Mouse (Mus musculus): ENCODE results near the gene Spata21.

The Spata21 gene

DNA sequence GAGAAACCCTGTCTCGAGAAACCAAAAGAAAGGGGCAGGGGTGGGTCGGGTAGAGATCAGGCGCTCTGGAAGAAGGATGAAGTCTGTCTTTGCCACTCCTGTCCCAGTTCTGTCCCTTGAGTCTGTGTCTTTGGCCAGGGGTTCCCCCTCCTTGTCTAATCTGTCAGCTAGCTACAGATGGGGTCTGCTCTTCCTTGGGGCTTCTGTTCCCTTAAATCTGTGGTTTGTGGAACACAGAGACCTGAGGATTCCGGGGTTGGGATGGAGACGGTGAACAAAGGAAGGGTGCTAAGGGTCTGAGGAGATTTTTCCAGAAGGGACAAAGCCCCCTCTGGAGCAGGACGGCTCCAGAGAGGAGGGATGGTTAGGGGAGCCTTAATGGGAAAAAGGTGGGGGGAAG is at the start of gene Spata21:
Gene Spata21, plus strand, starts transcription at position 301 of the 400 bp plus-strand sequence.
- no peak for DNase-seq

DNA sequence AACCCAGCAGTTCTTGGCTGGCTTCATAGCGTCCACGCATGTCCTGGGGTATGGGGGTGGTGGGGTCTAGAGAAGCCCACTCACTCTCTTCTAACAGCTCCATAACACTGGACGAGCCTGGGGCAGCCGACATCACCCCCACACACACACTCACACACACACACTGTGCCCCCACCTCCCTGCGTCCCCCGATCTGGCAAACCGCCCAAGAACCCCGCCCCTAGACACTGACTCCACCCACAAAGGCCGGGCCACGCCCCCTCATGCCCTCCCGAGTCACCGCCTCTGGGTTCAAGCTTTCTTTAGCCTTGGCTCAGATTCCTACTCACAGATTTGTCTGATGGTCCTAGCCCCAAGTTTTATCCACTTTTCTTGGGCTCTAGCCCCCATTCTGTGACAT is 47.0 kb upstream of the Spata21 start:
- no peak for DNase-seq

DNA sequence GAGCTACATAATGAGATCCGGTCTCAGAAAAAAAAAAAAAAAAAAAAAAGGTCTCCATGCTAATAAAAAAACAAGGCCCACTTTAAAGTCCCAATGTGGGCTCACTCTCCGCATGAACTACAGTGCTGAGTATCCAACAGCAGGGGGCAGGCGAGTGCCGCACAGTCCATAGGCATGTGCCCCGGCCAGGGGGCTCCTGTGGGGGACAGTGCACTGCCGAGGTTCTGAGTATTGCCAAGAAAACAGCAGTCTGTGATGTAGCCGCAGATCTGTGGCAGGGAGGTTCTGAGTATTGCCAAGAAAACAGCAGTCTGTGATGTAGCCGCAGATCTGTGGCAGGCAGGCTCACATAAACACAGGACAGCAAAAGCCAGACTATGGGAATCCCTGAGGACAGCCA is 43.3 kb upstream of the Spata21 start:
- DNase-seq, result peak; percentile 54 to 58

DNA sequence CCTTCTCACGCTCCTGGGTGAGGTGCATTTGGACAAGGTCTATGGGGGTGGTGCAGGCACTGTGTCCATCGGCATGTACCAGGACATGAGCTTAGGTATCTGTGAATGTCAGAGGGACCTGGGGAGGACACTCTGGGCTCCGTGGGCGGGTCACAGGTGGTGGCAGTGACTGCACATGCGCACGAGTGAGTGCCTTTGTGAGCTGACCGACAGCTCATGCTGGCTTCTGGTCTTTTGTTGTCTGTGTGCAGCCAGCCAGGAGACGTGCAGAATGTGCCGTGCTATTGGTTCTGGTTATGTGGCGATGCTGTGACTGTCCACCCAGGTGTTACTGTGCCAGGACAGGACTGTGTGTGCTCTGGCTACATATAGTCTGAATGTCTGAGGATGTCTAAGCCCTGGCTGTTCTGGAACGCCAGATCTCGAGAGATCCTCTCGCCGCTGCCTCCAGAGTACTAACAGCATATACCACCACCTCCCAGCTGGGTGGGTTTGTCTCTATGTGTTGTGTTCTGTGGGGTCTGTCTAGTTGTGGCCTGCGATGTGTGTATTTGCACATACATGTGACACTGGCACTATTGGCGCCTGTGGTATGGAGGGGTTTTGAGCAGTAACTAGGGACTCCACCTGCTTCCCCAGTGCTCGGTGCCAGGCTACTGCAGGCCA is 39.2 kb upstream of the Spata21 start:
- no peak for DNase-seq

DNA sequence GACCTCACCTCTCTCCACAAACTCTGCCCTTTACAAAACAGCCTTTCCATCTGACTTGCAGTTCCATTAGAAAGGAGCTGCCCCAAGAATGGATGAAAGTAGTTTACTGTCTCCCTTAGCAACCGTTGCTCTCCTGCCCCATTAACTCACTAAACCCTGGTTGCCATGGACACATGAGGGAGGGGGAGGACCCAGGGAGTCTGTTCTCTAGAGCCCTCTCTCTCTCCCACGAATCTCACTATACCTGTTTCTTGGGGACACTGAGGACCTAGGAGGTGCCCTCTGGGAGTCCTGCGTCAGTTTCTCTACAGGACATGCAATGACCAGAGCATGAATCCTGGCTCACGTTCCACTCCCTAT is 38.7 kb upstream of the Spata21 start:
- DNase-seq, result no peak

DNA sequence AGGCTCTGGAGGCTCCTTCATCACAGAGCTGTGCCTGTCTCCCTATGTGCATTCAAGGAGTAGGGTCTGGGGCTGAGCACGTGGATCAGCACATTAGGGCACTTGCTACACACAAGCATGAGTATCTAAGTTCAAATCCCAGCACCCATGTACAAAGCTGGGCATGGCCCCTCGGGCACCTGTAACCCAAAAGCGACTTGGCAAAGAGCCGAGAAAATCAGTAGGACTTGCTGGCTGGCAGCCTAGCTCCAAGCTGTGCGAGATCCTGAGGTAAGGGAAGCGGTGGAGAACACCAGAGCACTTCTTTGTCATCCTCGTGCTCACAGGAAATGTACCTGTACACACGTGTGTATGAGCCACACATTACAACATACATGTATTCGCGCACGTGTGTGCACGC is 35.7 kb upstream of the Spata21 start:
- no peak for DNase-seq

DNA sequence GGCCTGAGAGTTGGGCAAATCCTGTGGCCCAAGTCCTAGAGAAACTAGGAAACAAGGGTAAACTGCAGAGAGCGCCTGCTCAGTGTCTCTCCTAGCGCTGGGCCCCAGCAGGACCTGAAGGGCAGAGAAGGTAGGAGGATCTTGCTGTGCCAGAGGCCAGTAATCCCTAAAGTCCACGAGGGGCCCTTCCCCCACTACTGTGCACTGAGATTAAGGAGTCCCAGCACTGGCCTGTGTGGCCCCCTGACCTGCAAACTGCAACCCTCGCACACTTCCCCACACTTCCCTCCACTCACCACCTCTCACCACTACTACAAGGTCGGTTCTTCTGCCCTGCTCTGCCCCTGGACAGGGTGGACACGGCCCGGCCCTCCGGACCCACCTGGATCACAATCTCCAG is 35.0 kb upstream of the Spata21 start:
- DNase-seq, result no peak

DNA sequence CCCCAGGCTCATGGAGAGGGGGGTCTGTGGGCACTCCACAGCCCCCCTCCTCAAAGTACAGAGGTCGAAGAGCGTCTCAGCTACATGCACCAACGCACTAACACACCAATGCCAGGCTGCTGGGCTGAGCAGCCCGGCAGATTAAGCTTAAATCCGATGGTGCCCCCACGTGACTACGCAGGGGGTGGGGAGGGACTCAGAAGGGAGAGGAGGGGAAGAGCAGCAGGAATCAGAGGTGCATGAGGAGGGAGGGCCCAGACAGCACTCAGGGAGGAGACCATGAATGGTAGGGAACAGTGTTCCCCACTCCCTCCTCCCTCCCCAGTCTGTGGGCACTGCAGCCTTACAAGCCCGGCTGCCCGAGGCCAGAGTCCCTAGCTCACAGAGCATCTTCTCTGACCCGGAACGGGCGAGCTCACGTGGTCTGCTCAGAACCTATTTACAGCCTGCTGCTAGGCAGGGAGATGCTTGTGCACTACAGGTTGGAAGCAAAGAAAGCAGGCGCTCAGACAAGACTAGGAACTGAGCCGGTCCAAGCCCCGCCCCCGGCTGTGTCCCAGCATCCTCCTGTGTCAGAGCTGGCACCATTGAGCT is 34.5 kb upstream of the Spata21 start:
- peak; percentile 66 to 79 for DNase-seq

DNA sequence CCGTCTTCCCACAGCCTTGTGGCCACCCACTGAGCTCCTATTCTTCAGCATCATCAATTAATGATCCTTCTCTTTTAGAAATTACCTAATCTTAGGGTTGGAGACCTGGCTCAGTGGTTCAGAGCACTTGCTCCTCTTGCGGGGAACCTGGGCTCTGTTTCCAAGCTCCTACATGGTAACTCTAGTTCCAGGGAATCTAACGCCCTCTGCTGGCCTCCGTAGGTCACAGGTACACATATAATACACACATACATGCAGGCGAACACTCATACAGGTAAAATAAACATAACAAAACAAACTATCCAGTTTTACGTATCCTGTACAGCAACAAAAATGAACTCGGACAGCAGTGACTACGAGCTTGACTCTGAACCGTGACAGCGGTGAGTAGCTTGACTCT is 31.2 kb upstream of the Spata21 start:
- no peak for DNase-seq

DNA sequence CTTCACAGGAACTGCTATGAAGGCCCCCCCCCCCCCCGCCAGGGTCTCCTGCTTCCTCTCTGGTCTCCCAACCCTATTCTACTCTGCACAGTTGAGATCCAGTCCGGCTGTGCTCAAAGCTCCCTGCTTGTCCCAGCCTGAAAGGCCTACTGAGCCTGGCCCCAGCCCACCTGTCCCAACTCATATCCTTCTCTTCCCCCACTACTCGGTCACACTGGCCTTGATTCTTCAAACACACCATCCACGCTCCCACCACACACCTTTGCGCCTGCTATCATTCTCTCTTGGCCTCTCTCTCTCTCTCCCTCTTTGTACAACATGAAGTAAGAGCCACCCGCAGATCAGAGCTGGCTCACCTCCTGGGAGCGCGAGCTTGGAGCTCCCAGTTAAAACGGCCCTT is 29.3 kb upstream of the Spata21 start:
- DNase-seq, result no peak

DNA sequence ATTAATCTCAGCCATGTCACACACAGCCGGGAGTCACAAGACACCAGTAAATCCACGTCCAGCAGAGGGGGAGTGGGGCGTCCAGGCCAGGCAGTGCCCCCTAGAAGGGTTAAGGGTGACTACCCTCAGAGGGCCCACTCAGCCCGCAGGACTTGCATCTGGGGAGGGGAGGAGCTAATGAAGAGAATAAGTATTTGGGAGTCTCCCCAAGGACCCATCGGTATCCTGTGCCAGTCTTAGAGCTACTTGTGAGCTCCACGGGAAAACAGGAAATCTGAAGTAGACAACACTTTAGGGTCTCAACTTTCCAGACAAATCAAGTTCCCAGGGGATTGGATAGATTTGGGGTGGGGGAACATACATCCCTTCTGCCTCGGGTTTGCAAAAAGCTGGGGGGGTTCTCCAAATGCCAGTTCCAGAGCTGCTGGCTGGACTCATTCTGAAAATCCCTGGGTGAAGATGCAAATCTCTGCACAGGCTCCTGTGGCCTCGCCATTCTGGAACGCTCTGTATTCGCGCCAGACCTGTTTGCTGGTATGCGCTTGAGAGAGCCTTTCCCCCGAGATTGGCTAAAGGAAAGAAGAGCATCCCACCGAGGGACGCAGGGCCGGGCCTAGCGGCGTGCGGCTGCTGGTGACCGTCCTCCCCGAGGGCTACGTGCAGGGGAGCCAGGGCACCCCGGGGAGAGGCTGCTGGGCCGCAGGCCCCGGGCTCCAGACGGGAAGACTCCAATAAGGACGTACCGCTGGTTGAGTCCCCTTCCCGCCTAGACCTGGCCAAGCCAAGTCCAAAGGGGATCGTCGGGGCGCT is 28.3 kb upstream of the Spata21 start:
- DNase-seq, result no peak

DNA sequence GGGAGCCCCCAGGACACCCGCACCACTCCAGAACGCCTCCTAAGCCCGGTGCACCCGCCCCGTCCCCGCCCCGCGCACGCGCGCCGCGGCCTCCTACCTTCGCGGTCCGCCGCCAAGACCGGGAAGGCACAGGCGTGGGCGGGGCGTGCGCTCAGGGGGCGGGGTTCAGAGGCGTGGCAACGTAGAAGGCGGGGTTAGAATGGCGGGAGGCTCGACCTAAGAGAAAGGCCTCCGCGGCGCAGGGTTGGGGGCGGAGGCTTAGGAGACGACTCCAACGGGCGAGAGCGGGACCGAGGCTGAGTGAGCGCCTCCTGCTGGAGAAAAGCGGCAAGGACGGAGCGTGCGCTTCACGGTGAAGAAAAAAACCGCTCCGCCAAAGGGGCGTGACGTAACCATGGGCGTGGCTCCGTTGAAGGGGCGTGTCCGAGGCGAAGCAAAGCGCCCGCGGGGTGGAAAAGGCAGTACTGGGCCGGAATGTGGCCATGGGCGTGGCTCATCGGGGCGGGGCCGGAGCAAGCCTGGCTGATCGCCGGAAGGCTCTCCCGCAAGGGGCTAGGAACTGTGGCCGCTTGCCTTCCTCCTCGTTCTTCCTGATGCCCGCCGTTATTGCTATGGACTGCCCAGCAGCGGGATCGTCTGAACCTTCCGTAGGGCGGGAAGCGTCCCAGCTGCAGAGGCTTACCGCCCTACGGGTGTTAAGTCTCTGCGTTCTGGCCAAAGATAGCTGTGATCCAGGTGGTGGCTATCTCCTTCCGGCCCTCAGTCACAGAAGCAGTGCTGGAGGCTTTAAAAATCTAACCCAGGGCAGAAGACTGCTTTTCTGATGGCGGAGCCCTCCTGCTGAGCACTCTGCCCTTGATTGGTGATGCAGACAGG is 27.5 kb upstream of the Spata21 start, which contains the start of gene Crocc:
Gene Crocc, minus strand, starts transcription at position 125 of the 876 bp plus-strand sequence.
- peak; percentile 100 for DNase-seq

DNA sequence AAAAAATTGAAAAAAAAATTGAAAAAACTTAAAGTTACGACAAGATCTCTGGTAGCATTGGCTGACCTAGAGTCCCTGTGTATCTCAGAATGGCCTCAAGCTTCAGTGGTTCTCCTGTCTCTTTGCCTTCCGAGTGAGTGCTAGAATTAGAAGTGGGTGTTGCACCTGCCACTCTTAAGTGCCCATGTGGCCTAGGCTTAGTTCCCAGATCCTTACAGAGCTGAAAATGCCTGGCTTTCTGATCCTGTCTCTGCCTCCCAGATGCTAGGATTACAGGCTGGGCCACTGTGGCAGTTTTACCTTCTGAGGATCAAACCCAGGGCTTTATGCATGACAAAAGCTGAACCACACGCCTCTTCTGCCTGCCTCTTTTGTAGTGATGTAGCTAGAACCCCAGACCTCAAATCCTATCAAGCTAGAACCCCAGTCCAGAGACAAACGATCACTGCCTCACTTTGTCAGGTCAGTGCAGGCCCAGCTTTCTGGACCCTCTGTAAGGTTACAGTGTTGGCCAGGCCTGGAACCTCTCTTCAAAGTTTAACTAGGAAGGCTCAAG is 24.0 kb upstream of the Spata21 start:
- peak in 1 of 2 experiments; percentile 1 for DNase-seq

DNA sequence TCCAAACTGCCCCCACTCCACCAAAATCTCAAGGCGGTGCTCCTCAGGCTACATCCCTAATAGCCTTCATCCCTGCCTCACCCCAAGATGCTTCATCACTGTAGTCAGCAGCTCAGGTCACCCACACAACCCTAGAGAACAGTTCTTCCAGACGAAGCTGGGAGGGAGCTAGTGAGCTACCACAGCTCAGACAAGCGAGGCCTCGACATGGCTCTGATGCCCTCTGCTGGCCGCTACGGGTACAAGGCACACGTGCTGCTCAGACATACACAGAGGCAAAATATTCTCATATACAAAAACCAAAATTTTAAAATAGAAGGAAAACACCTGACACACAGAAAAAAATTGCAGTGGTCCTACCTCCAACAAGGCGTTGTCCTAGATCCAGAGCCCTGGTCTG is 23.0 kb upstream of the Spata21 start:
- DNase-seq, result peak; percentile 80 to 83

DNA sequence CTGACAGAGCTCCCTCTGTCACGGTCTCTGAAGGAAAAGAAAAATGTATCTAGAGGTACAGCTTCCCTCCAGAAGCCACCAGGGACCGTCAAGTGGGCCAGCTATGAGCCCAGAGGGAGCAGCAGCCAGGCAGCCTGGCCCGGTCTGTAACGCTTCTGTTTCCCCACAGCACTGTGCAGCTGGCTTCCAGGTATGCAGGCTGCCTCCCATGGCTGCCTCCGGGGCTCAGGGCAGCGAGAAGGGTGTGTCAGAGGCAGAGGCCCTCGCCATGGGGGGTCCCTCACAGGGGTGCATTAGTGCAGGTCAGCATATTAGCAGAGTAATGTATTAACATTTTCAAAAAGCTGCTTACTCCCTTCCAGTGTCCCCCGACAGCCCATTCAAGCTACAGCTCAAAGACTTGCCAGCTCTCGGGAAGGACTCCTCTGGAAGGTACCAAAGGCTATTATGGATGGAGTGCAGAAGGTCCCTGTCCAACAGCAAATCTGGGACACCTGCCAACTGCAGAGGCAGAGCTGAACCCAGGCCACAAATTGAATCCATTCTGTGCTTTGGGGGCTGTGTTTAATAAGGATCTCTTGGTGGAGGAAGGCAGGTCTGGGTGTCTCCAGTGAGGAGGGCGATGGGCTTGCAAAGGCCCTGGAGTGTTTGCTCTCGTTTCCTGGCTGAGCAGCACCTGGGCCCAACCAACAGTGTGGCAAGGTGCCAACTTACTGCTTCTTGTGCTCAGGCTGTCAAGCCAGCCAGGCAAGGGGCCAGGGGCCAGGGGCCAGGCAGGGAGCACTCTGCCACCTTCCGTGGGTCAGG is 21.2 kb upstream of the Spata21 start:
- peak; percentile 73 to 74 for DNase-seq

DNA sequence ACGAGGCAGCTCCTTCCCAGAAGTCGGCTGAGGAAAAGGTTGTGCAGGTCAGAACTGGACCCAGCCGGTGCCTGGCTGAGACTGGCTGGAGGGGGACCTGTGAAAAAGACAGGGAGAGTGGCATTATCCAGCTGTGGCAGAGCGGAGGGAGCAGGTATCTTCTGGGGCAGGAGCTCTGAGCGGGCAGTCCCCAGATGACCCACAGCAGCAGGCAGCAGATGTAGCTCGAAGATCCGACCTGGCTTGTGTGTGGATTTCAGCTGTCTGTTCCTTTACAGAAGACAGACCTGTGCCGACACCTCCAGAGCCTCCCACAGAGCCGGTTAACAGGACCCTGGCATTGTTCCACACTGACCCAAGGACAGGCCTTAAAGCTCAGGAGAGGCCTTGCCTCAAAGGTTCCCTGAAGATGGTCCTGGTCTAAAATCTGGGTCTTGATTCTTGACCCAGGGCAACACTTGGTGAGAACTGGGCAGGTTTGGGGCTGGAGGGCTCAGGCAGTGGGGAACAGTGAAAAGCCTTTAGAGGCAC is 20.6 kb upstream of the Spata21 start:
- DNase-seq, result peak in 1 of 2 experiments; percentile 31

DNA sequence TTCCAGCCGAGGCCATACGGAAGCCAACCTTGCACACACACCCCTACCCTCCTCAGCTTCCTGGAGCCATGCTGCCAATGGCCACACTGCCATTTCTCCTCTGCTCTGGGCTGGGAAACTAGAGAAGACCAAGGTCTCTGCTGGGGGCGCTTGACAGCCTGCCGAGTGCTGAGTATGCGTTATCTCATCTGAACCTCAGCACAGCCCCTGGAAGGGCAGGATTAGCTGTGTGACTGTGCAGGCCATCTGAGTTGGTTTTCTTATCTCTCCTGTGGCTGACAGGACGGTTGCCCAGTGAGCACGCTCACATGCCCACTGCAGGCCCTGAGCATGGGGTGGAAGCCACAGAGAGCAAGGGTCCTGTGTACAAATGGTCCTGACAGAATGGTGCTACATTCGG is 19.5 kb upstream of the Spata21 start:
- no peak for DNase-seq

DNA sequence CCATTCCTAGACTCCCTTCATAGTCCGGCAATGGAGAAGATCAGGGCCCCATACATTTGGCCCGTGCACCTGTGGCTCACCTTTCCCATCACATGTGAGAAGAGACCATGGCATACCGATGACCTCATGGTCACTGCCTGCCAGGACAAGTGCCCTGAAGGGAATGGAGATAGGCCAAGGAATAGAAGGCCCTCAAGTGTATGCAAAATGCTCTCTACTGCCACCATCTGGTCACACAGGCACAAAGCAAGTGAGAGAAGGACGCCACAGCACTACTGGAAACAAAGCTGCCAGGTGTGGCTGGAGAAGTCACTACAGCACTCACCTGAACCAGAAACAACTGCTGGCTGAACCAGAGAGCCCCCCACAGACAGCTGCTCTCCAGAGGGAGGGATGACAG is 18.4 kb upstream of the Spata21 start:
- DNase-seq, result peak; percentile 64 to 72

DNA sequence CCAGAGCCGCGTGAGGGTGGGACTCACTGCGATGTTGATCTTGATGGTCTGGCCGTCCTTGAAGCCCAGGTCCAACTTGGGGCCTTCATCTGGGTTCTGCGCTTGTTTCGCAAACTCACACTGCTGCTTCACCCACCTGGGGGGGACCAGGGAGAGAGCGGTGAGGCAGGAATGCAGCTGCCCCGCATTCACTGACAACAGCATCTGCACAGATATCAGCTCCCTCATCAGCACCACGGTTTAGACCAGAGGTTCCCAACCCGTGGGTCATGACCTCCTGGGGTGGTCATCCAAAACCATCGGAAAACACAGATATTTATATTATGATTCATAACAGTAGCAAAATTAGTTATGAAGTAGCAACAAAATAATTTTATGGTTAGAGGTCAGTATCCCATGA is 15.6 kb upstream of the Spata21 start:
- DNase-seq, result no peak

DNA sequence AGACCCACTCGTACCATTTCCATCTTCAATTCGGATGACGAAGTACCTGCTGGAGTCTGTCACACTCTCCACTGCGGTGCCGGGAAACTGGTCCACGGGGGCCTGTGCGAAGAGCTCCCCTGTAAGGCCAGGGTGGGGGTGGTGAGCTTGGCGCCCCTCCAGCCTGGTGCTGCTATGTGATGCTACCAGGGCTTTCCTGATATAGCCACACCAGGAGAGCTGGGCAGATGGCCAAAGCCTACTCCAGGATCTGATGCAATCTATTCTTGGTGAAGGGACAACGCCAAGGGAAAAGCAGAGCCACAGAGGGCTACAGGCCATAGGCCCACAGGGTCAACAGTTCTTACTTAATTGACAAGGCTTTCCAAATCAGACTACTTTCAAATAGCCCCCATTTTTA is 14.5 kb upstream of the Spata21 start:
- DNase-seq, result peak; percentile 60 to 66

DNA sequence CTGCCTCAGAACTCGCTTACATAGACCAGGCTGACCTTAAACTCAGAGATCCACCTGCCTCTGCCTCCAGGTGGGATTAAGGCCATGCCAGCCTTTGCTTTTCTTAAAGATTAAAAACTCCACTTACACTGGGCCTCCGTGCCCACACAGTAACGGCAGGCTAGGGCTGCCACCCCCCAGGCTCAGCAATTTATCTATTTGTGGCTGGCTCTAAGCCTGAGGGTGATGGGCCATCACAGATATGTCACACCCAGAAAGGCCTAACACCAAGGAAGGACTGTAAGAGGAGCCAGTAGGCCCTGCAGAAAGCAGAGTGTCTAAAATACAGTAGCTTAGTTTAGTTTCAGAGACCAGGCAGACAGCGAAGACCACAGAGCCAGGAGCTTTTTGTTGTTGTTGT is 14.0 kb upstream of the Spata21 start:
- no peak for DNase-seq
